Mouse (Mus musculus) adrenal gland, adult 8-10 months (tissue): ENCODE results near the gene Fdx1. TPM values are rescaled to one million over a fixed set of nuclear protein-coding genes. Genes with fewer than 3 reads are reported as not detected.

Experiments
- total RNA-seq, 4 experiments: library from RNA; stranded (reverse); gene quantifications; 2 replicates each; pipeline ENCODE4 v1.2.4; 2022

The Fdx1 gene
- total RNA-seq, 4 experiments from 2014 or later, result 1,389 to 2,039 (median 1,779) TPM

Other genes starting within 250 kb of the Fdx1 start
- 1 to 10 TPM; 1.2 to 2.7 (median 2.1) TPM for gene Arhgap20, start 198.2 kb downstream of the Fdx1 start, total RNA-seq
- 100 to 1,000 TPM; 112 to 126 (median 123) TPM for gene Rdx, start 83.6 kb upstream of the Fdx1 start, total RNA-seq
- 10 to 100 TPM; 19.2 to 28.1 (median 22.9) TPM for gene Zc3h12c, start 205.0 kb upstream of the Fdx1 start, total RNA-seq